Mouse (Mus musculus) bone marrow, adult 2 months (tissue): ENCODE measurements around the gene Hist2h3c1.

Experiments
- CTCF ChIP-seq: fragments of 200-500 bp; IDR thresholded peaks from 2 replicates; pipeline ENCODE4 v1.5.1; 2011; ENCODE audit warnings: low read length, control low read depth; ENCODE audit not compliant: control insufficient read depth, insufficient read depth
- POLR2A ChIP-seq: fragments of 200-500 bp; IDR thresholded peaks from 2 replicates; pipeline ENCODE4 v1.6.1; 2011; ENCODE audit warnings: low read depth, mild to moderate bottlenecking, control low read depth, low read length, borderline replicate concordance; ENCODE audit not compliant: control insufficient read depth

DNA sequence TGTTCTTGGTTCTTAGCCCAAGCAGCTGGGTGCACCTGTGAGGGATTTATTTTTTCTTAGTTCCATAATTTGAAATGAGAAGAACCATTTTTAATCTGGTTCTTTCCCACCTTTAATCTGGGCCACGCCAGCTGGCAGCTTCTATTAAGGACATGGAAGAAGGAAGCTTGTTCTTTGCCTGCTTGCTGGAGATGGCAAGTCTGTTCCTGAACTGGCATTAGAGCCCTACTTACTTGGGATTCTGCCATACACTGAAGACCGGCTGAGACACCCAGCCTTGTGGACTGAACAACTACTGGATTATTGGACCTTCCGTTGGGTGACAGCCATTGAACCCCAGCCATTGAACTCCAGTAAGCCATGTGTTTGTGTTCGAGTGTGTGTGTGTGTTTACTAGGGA lies 23.7 kb upstream of the Hist2h3c1 start:
- TF ChIP-seq CTCF (no peak), POLR2A (no peak)
